Mouse (Mus musculus) embryonic fibroblast, embryonic 13.5 days (primary cell): ENCODE results near the gene Pim1.

Experiments
- CTCF ChIP-seq: IDR thresholded peaks from 2 replicates; pipeline ENCODE4 v1.5.1; 2011; ENCODE audit warnings: mild to moderate bottlenecking, control low read depth, low read length, moderate library complexity, borderline replicate concordance; ENCODE audit not compliant: insufficient read depth
- POLR2A ChIP-seq: IDR thresholded peaks from 2 replicates; pipeline ENCODE4 v1.6.1; 2011; ENCODE audit warnings: low read depth, mild to moderate bottlenecking, control low read depth, low read length, moderate library complexity

- TF ChIP-seq CTCF (no peak), POLR2A (no peak)
Observed at GRCm38 (mm10) chr17:29519731-29520130, 29.2 kb downstream of the Pim1 start.
